Mouse (Mus musculus) layer of hippocampus, postnatal 36 days (tissue): ENCODE data around the gene Hoxc8. TPM values are rescaled to one million over a fixed set of nuclear protein-coding genes. Genes with fewer than 3 reads are reported as not detected.

ENCODE experiments used
- DNase-seq, 2 experiments: peaks; one replicate each; pipeline ENCODE4 v3.0.0; 2022
- microRNA-seq, 2 experiments: library from miRNA; unstranded; fragments of <30 nt; microRNA quantifications; one replicate each; pipeline ENCODE4 v1.2.0; 2021
- total RNA-seq, 2 experiments: library from RNA; stranded (reverse); gene quantifications; 2 replicates each; pipeline ENCODE4 v1.2.3; 2021

Gene Hoxc8
- total RNA-seq, 2 experiments from 2014 or later: not detected

- DNase-seq: no peak
Measured at GRCm38 (mm10) chr15:103034807-103035547, 44.6 kb downstream of the Hoxc8 start.

- DNase-seq: no peak
Measured at GRCm38 (mm10) chr15:103035548-103035881, 45.1 kb downstream of the Hoxc8 start.

GRCm38 (mm10) chr15:103037579-103037978 lies 47.2 kb downstream of the Hoxc8 start:
- no peak for DNase-seq

- DNase-seq: no peak
Measured at GRCm38 (mm10) chr15:103038701-103039480, 48.5 kb downstream of the Hoxc8 start.

- DNase-seq: no peak
Measured at GRCm38 (mm10) chr15:103039609-103040008, 49.2 kb downstream of the Hoxc8 start.

GRCm38 (mm10) chr15:103040601-103041000 lies 50.2 kb downstream of the Hoxc8 start:
- no peak for DNase-seq

- DNase-seq: no peak
Measured at GRCm38 (mm10) chr15:103041613-103042012, 51.2 kb downstream of the Hoxc8 start.

GRCm38 (mm10) chr15:103042209-103042608 lies 51.8 kb downstream of the Hoxc8 start:
- no peak for DNase-seq

Small RNA genes within 50 kb of the gene (microRNA-seq; reads per million reads assigned to microRNA genes)
- 3.0 to 3.2 reads per million in 2 experiments for gene Mir196a-2
- 1.5 reads per million in 2 experiments for gene Mir615

Other genes with a start within 250 kb of the Hoxc8 start
- gene Hoxc13, start 69.5 kb upstream of the Hoxc8 start, total RNA-seq: not detected
- gene Hoxc12, start 53.9 kb upstream of the Hoxc8 start, total RNA-seq: not detected
- not detected for gene Hoxc11, start 36.2 kb upstream of the Hoxc8 start, total RNA-seq
- not detected for gene Hoxc10, start 23.8 kb upstream of the Hoxc8 start, total RNA-seq
- not detected for gene Hoxc5, start 23.2 kb upstream of the Hoxc8 start, total RNA-seq
- not detected for gene Hoxc9, start 14.2 kb upstream of the Hoxc8 start, total RNA-seq
- not detected for gene Hoxc6, start 7.7 kb downstream of the Hoxc8 start, total RNA-seq
- gene Hoxc4, start 28.3 kb downstream of the Hoxc8 start, total RNA-seq: not detected
- 10 to 100 TPM; 20.9 to 22.5 TPM for gene Smug1, start 176.5 kb downstream of the Hoxc8 start, total RNA-seq
- gene Cbx5, start 249.2 kb downstream of the Hoxc8 start, total RNA-seq: 100 to 1,000 TPM; 188 to 189 TPM
- gene Hnrnpa1, start 249.8 kb downstream of the Hoxc8 start, total RNA-seq: 100 to 1,000 TPM; 257 to 272 TPM